Mouse (Mus musculus) E14TG2a.4 (cell line): Measurements from ENCODE around the gene Mindy3.

Experiments
- CTCF ChIP-seq: conservative IDR thresholded peaks from 2 replicates; pipeline ENCODE4 v1.5.1; 2014; ENCODE audit warnings: low read length
- POU5F1 ChIP-seq: IDR thresholded peaks from 2 replicates; pipeline ENCODE4 v1.6.1; 2014; ENCODE audit warnings: low read length, borderline replicate concordance

GRCm38 (mm10) chr2:12307311-12307710, 112.0 kb downstream of the Mindy3 start:
- TF ChIP-seq CTCF (no peak), POU5F1 (no peak)
